Mouse (Mus musculus): ENCODE results near the gene Zmiz1.

GRCm38 (mm10) chr14:25478755-25479154 is 19.8 kb downstream of the Zmiz1 start:
- TF ChIP-seq MAX (IDR thresholded peaks at IDR 0.05) (no peak), CTCF (IDR thresholded peaks at IDR 0.05; ENCODE audit: control insufficient read depth, insufficient read depth, insufficient read length) (no peak), CEBPB (IDR thresholded peaks at IDR 0.05; ENCODE audit: low read depth) (no peak), USF1 (IDR thresholded peaks at IDR 0.05; ENCODE audit: low read depth) (no peak), MYOD1 (IDR thresholded peaks at IDR 0.05; ENCODE audit: control insufficient read depth, insufficient read length, low read depth) (no peak)

Data from C2C12 (cell line).